9 mouse cellular contexts compared by ENCODE assay signal in genomic region chr7:28867508-28868340, GRCm38 (mm10). TPM values are rescaled to one million over a fixed set of nuclear protein-coding genes. Genes with fewer than 3 reads are reported as not detected.
A peak's percentile ranks its signal among the peaks of the same experiment; 100 is the strongest.
DNase-seq lines count a peak whose midpoint lies in the region; ATAC-seq lines count a peak whose summit lies in the region.
"Had no signal": no experiment of that assay in that cellular context is flagged by ENCODE, and none has a peak within 500 bp of the region (broad histone marks: within the 10 kb centered on the region; RNA-seq: fewer than 3 reads in every experiment).

No protein-coding gene starts in this region.

- peak; percentile 80 to 93 for DNase-seq in adrenal gland, adult (ENCODE audit: inconsistent age in 2 of 2, low spot score in 1 of 2)
- DNase-seq in gastrocnemius, postnatal 25 days: peak; percentile 65
- peak; percentile 95 for DNase-seq in induced T-regulatory cell, adult 2 months (ENCODE audit: low read depth)
- peak; percentile 33 to 67 for DNase-seq in left cerebral cortex, postnatal 14 days (ENCODE audit: low spot score in 2 of 2)
- DNase-seq in right cerebral cortex, postnatal 25 days: peak; percentile 37
- DNase-seq in urinary bladder, postnatal 25 days (ENCODE audit: low spot score): peak; percentile 80

- intact Hi-C loops in left cerebral cortex, postnatal 14 days (cut with DNase I): loop anchor here (2.0 to 5.0 kb wide), 2 partner anchors 40 to 73 kb away; partner anchors contain the start of gene Ech1

- peak; percentile 53 for ATAC-seq in common myeloid progenitor, adult 5-6 weeks (replicated peaks; ENCODE audit: low read depth, poor library complexity, severe bottlenecking)
- ATAC-seq in megakaryocyte, adult 5-6 weeks (ENCODE audit: poor library complexity, severe bottlenecking): peak; percentile 75

RNA-seq across cellular contexts. Expression of gene Lgals7, which starts 4.1 kb away (rescaled TPM):
- 0.82 TPM in 1 of 2 replicates, not detected in the other for total RNA-seq in common myeloid progenitor, adult 5-6 weeks (2017)
- total RNA-seq in gastrocnemius, postnatal 25 days (2021): not detected
- total RNA-seq in left cerebral cortex, postnatal 14 days (2021): under 1 TPM in 1 of 2 experiments, not detected in 1; 0.47 TPM
- not detected in 2 replicates for total RNA-seq in megakaryocyte, adult 5-6 weeks (2015)
- total RNA-seq in megakaryocyte, adult 5-6 weeks (2017): not detected in 2 replicates
- total RNA-seq: left cerebral cortex, adult 8-10 months had no signal

RNA-seq across cellular contexts. Expression of gene Capn12, which starts 13.5 kb away (rescaled TPM):
- 0.37 and 0.87 TPM in 2 replicates for total RNA-seq in common myeloid progenitor, adult 5-6 weeks (2017)
- under 1 TPM in 1 of 2 experiments, not detected in 1; 0.10 TPM for total RNA-seq in gastrocnemius, postnatal 25 days (2021)
- total RNA-seq in left cerebral cortex, postnatal 14 days (2021): 1 to 10 TPM in 1 of 2 experiments, under 1 TPM in 1; 0.59 to 1.3 TPM
- not detected in 2 replicates for total RNA-seq in megakaryocyte, adult 5-6 weeks (2015)
- not detected in 2 replicates for total RNA-seq in megakaryocyte, adult 5-6 weeks (2017)

RNA-seq across cellular contexts. Expression of gene Lgals4, which starts 34.1 kb away (rescaled TPM):
- total RNA-seq in common myeloid progenitor, adult 5-6 weeks (2017): 3.9 and 4.1 TPM in 2 replicates
- 1 to 10 TPM; 3.2 to 5.4 TPM for total RNA-seq in gastrocnemius, postnatal 25 days (2021)
- total RNA-seq in left cerebral cortex, postnatal 14 days (2021): 1 to 10 TPM; 2.6 TPM
- 3.1 and 13.4 TPM in 2 replicates for total RNA-seq in megakaryocyte, adult 5-6 weeks (2015)
- 5.2 and 5.9 TPM in 2 replicates for total RNA-seq in megakaryocyte, adult 5-6 weeks (2017)

RNA-seq across cellular contexts. Expression of gene Ech1, which starts 42.7 kb away (rescaled TPM):
- 94.7 and 95.7 TPM in 2 replicates for total RNA-seq in common myeloid progenitor, adult 5-6 weeks (2017)
- 100 to 1,000 TPM; 185 to 241 TPM for total RNA-seq in gastrocnemius, postnatal 25 days (2021)
- 10 to 100 TPM; 43.6 to 44.2 TPM for total RNA-seq in left cerebral cortex, postnatal 14 days (2021)
- 119 TPM in 2 replicates for total RNA-seq in megakaryocyte, adult 5-6 weeks (2015)
- total RNA-seq in megakaryocyte, adult 5-6 weeks (2017): 78.8 and 82.8 TPM in 2 replicates

RNA-seq across cellular contexts. Expression of gene Hnrnpl, which starts 59.4 kb away (rescaled TPM):
- total RNA-seq in common myeloid progenitor, adult 5-6 weeks (2017): 340 and 385 TPM in 2 replicates
- 100 to 1,000 TPM; 118 to 120 TPM for total RNA-seq in gastrocnemius, postnatal 25 days (2021)
- 100 to 1,000 TPM; 401 to 422 TPM for total RNA-seq in left cerebral cortex, postnatal 14 days (2021)
- total RNA-seq in megakaryocyte, adult 5-6 weeks (2015): 275 and 307 TPM in 2 replicates
- total RNA-seq in megakaryocyte, adult 5-6 weeks (2017): 187 and 291 TPM in 2 replicates

Comparison
In these comparisons a context has a peak if more than half of its experiments do, and no peak if none do; other contexts are left out.
1. Peak in every context shown above with its lines: DNase-seq and ATAC-seq.
2. DNase-seq: peak in every context shown above with its lines; median percentile 95 in induced T-regulatory cell, adult 2 months; 86 in adrenal gland, adult; 80 in urinary bladder, postnatal 25 days; 65 in gastrocnemius, postnatal 25 days; 50 in left cerebral cortex, postnatal 14 days; 37 in right cerebral cortex, postnatal 25 days.